Mouse (Mus musculus): ENCODE measurements around the gene Gm42688.

Gm42688 gene

DNA sequence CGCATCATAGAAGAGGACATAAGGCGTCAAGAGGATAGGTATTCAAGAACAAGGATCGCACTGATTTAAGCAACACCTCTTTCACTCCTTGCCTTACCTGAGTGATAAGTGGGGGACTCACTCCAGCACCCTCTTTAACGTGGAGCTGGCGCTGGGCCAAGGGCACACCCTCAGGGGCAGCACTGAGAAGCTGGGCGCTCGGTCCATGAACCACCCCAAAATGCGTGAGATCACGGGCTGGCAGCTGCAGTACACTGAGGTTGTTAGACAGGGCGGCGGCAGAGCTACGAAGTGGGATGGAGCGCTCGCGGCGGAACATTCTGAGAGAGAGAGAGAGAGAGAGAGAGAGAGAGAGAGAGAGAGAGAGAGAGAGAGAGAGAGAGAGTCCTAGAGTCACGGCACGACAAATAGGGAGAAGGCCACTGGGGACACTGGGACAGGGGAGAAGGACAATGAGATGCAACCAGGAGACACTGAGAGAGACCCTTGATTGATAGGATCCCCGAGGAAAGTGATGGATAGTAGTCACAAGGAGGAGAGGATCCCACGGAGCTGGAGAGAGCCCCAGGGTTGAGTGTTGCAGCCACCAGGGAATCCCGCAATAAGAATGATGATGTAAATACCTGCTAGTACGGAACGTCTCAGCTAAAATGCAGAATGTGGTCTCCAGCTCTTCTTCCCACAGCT is 54.3 kb downstream of the Gm42688 start:
- POLR2A ChIA-PET, result interaction anchor here (0.7 to 2.8 kb wide), 30 partner anchors 10 to 341 kb away, joined by 3 to 24 read pairs (median 4); partner anchors contain the start of genes Ccdc142 (in 3 of the 4), Gm42688 (in 3 of the 4), Wbp1 (in 2 of the 4) and Aup1 (in 1 of the 4)

DNA sequence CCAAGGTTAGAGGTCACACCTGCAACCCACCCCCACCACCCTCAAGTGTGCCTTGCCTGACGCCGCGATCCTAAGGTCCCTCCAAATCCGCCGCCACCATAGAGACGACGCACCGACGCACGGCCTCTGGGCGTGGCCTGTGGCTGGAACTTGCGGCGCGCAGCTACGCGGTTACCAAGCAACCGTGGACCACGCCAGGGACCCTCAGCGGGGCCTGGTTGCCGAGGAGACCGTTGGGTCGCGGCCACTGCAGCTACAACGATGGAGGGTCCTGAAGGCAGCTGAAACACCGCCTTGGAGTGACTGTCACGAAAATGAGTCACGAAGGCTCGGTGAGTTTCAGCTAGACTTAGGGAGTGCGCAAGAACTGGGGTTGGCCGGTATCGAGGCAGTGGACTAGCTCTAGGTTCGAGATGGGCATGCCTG is 54.9 kb downstream of the Gm42688 start, which contains the start of the genes Wdr54 and 1700003E16Rik:
TSS of gene Wdr54 (minus strand) at position 139 of the 426 bp plus-strand sequence.
TSS of gene 1700003E16Rik (plus strand) at position 146 of the 426 bp plus-strand sequence.
- CTCF ChIA-PET, result interaction anchor here (0.6 to 1.5 kb wide), 19 partner anchors 9 to 161 kb away, joined by 3 to 9 read pairs (median 3); partner anchors contain the start of genes Ccdc142 (in 1 of the 4), Dctn1 (in 1 of the 4), Gm42688 (in 1 of the 4) and Wbp1 (in 1 of the 4)

More for the DNA sequence above, 54.3 kb downstream of the Gm42688 start:
- CTCF ChIA-PET, result interaction anchor here in 3 of 4 experiments (0.6 to 1.5 kb wide), 21 partner anchors 9 to 649 kb away, joined by 3 to 9 read pairs (median 3); partner anchors contain the start of genes Ccdc142 (in 1 of the 3), Dctn1 (in 1 of the 3), Gm42688 (in 1 of the 3) and Wbp1 (in 1 of the 3)

DNA sequence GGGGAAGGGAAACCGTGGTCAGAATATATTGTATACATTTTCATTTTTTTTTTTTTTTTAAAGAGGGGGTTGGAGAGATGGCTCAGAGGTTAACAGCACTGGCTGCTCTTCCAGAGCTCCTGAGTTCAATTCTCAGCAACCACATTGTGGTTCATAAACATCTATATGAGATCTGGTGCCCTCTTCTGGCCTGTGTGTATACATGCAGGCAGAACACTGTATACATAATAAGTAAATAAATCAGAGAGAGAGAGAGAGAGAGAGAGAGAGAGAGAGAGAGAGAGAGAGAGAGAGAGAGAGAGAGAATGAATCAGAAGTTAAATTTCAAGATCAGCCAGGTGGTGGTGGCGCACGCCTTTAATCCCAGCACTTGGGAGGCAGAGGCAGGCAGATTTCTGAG is 58.0 kb downstream of the Gm42688 start:
- POLR2A ChIA-PET, result interaction anchor here in 3 of 4 experiments (0.6 to 2.7 kb wide), 9 partner anchors 14 to 532 kb away, joined by 3 to 6 read pairs (median 3); partner anchors contain the start of gene Wbp1 (in 1 of the 3)
- CTCF ChIA-PET, result interaction anchor here (0.6 to 2.1 kb wide), 25 partner anchors 9 to 965 kb away, joined by 3 to 11 read pairs (median 3); partner anchors contain the start of gene Wbp1 (in 1 of the 4)

More for the DNA sequence above, 54.9 kb downstream of the Gm42688 start, which contains the start of the genes Wdr54 and 1700003E16Rik:
- POLR2A ChIA-PET, result interaction anchor here (0.5 to 2.8 kb wide), 31 partner anchors 9 to 342 kb away, joined by 3 to 24 read pairs (median 4); partner anchors contain the start of genes Ccdc142 (in 3 of the 4), Gm42688 (in 3 of the 4), Wbp1 (in 3 of the 4) and Aup1 (in 1 of the 4)

Data from embryonic stem cell, embryonic (primary cell).